Mouse (Mus musculus): ENCODE measurements at regions not wholly inside any gene's neighbourhood (a gene's known extent, or its start where the extent isn't known, plus 50 kb on each side); places are given as distances from the start of the nearest gene placed in this dataset.

DNA sequence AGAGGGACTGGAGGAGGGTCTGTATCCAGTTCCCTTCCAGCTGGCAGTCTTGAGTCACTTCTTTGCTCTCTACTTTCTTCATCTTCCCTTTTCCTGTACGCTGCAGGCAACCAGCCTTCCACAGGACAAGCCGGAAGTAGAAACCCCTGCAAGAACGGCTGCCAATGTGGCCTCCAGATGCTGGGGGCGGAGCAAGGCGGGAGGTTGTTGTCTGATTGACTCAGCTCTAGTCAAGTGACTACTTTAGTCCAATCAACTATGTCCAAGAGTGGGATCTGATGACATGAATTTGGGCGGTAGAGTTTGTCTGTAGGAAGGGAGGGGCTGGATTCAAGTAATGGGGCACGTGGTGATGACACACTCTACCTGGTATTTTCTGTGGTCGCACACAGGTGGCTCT, 156.1 kb upstream of the Irx6 start:
- in situ Hi-C loops (cut with MboI, MseI), result no loop called here

DNA sequence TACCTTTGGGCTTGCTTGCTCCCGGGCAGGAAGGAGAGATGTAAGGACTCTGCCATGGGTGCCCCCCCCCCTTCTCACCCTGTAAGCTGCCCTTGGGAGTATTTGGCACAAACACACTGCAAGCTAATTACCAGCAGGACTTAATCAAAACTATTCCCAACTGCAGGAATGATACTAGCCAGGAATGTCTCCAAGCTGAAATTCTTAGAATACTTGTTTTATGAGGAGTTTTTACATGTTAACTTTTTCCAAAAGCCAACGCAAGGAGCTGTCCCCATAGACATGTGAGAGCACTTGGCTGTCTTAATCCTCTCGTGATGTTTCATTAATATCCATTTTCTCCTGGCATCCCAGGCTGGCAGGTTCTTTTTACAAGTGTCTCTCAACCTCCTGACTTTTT, 155.6 kb upstream of the Irx6 start:
- in situ Hi-C loops (cut with MboI, MseI), result no loop called here

DNA sequence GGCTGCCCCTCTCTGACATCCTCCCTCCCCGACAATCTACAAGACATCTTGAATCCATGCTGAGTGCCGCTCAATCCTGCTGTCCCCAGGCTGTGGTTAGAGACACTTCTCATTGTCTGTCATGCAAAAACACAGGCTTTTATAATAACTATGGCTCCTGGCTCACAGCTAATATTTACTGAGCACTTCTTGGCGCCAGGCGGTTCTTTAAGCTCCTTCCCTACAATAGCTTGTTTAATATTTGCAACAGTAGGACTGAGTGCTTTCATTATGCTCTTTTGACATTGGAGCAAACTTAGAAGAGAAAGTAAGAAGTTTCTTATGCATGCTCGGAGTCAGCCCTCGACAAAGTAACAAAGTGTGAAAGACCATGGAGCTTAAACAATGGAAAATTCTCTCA, 151.6 kb upstream of the Irx6 start:
- in situ Hi-C loops (cut with MboI, MseI), result no loop called here

DNA sequence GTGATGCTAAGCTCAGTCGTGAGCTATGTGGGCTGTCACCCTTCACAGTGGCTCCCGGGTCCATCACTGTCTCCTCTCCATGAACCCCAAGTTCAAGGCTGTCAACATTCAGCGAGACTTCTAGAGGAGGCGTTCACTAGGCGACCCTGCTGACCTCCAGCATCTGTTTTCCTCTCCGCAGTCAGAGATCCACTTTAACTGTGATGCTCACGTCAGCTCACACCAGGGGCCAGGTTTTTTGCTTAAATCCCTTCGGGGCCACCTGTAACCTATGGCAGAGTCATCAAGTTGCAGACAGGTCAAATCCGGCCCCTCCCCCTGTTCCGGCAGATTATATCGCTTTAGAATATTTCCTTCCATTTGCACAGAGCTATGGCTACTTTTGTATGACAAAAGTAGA, 144.3 kb upstream of the Irx6 start:
- in situ Hi-C loops (cut with MboI, MseI), result no loop called here

DNA sequence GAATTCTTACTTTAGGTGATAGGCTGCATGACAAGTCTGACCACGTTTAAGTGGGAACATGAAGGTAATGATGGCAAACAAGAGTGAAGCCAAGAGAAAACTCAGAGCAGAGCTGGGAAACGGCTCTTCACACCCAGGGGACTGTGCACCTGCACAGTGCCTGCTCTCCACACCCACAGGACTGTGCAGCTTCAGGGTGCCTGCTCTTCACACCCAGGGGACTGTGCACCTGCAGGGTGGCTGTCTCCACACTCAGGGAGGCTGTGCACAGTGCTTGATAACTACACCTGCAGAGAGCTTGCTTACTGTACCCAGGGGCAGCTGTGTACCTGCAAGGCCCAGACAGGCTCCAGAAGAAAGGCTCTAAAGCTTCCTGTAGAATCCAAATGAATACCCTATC, 133.5 kb upstream of the Irx6 start:
- in situ Hi-C loops (cut with MboI, MseI), result no loop called here

DNA sequence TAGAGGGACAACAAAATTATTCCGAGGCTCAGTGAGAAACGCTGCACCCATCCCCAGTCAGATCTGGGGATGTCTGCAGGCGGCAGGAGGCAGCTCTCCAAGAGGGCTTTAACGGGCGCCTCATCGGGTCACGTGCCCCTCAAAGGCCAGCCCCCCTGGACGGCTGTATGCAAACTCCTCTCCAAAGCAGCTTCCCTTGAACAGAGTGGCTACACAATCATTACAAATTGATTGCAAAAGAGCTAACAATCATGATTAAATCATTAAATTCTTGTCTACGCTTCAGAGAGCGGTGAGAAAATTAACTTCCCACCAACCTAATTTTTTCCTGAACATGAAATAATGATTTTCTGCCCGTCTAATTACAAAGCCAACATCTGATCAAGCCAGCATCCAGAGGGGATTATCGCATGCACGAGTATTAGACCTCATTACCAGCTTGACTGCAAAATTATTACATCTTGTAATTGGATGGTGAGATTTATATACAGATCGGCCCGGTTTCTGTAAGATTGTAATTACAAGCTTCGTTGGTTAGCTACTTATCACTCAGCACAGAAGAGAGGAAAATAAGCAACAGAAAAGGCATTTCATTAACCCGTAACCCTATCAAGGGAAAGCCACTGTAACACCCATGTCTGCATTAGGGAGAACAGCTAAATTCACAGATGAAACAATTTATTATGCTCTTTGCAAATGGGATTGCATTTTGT, 128.6 kb upstream of the Irx6 start:
- in situ Hi-C loops (cut with MboI, MseI), result no loop called here

DNA sequence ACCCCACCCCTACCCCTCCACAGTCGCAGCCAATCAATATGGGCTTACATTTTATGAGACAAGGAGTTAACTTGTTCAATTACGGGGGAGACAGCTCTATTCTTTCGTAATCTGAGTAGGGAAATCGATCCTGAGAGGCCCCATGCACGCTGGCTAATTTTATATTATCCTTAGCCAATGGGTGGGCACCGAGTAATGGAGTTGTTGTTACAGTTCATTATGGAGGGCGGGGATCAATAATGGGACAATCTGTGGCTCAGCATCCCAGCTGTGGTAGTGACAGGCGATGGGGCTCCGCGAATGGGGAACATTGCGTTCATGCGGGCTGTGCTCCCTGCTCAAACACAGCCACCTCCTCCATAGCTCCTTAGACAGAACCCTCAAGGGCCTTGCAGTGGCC, 118.9 kb upstream of the Irx6 start:
- in situ Hi-C loops (cut with MboI, MseI), result loop anchor here in 1 of 2 experiments (10.0 kb wide), 1 partner anchor 1390 kb away; no protein-coding TSS in a partner anchor

DNA sequence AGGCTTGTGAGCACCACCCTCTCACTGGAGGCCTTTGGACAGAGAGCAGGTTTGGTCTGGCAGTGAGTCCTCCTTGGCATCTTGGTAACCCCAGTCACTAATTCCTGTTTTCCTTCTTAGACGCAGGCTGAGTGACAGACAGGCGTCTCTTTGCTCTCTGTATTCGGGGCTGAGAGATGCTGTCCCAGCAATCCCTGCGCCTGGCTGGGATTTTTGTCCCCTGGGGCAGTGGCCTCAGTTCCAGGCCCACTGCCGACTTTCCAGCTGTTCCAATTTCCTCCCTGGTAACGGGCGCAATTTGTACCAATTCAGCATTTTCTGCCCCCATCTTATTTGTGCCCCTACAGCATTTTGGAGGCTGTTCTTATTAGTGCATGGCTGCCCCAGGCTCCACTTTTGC, 118.5 kb upstream of the Irx6 start:
- in situ Hi-C loops (cut with MboI, MseI), result loop anchor here in 1 of 2 experiments (10.0 kb wide), 1 partner anchor 1391 kb away; no protein-coding TSS in a partner anchor

DNA sequence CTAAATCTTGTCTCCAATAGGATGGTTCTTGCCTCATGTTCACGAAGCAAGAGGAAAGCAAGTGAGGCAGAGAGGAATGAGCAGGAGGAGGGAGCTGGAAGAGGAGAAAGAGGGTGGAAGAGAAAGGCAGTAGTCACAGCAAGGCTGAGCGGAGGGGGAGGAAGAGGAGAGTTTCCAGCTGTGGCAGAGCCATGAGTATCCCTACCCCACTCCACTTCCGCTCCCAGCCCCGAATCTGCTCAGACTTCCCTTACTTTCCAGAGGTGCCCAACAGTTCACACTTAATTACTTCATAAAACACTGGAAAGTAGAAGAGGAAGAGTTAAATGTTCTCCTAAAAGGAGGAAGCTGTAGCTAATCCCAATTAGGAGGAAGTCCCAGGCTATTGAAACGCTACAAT, 111.6 kb upstream of the Irx6 start:
- in situ Hi-C loops (cut with MboI, MseI), result no loop called here

DNA sequence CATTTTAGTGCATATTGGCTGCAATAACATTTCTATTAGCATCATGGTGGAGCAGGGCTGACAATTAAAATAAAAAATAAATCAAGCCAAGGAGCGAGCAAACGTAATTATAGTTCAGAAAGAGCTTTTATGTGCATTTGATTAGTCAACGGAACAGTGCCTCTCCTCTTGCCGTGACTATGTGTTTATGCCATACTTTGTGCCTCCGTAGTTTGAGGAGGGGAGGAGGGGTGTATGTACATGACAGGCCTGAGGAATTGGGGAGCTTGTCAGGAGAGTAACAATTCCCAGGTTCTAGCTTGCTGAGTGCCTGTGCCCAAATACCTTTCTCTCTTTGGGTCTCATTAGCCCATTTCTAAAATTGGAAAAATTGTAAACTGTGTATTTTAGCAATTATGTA, 111.1 kb upstream of the Irx6 start:
- in situ Hi-C loops (cut with MboI, MseI), result no loop called here

DNA sequence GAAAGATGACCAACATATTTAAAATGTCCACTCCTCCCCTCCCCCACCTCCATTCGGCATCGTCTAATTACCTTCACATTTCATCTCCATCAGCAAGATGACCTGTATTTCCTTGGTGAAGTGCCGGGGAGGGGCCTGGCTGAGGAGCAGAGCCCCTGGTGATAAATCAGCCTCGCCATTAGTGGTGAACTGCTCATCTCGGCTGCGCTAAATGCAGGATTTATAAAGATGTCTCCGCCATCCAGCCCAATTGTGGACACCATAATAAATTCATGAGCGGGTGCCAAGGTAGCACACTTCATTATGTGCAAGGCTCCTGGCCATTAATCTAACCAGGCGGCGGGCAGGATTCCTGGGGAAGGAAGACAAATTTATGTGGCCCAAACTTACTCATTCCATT, 104.4 kb upstream of the Irx6 start:
- in situ Hi-C loops (cut with MboI, MseI), result no loop called here

DNA sequence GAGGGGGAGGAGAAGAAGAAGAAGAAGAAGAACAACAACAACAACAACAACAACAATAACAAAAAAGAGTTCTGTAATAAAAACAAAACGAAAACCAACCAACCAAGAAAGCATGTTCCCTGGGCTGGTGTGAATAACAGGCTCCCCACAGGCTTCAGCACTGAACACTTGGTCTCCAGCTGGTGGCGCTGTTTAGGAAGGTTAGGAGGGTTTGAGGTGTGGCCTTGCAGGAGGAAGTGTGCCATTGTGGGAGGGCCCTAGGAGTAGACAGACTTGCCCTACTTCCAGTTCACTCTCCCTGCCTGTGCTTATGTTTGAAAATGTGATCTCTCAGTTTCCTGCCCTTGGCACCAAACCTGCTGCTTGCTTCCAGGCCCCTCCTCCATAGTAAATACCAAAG, 94.6 kb upstream of the Irx6 start:
- in situ Hi-C loops (cut with MboI, MseI), result no loop called here

DNA sequence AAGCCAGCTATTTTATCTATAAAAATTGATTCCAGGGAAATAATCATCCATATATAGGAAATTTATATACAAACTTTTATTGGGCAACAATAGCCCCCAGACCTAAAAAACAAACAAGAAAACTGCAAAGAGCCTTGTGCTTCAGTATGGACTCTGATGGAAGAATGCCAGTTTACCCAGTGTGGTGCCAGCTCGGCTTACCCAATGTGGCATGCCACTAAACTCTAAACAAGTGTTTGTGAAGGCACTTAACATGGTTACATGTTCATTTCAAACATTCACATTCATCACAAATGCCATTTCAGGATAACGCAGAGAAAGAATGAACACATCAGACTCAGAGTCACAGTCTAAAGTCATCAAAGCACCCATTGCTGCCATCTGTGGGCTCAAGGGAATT, 93.0 kb upstream of the Irx6 start:
- in situ Hi-C loops (cut with MboI, MseI), result no loop called here

DNA sequence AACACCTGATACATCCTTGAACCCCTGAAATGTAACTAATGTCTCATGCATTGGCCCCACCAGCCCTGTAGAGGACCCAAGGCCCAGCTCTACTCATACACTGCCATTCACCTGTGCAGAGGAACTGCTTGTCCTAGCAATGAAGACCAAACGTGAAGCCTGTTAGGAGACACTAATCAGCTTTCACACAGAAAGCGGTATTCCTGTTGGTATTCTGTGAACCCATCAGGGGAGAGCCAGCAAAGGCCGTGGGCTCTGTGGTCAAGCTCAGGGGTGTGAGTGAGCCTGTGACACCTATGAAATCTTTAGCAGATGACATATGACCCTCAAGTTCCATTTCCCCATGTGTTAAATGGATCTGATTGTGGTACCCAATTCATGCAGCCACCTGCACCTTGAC, 73.3 kb upstream of the Irx6 start:
- in situ Hi-C loops (cut with MboI, MseI), result no loop called here

DNA sequence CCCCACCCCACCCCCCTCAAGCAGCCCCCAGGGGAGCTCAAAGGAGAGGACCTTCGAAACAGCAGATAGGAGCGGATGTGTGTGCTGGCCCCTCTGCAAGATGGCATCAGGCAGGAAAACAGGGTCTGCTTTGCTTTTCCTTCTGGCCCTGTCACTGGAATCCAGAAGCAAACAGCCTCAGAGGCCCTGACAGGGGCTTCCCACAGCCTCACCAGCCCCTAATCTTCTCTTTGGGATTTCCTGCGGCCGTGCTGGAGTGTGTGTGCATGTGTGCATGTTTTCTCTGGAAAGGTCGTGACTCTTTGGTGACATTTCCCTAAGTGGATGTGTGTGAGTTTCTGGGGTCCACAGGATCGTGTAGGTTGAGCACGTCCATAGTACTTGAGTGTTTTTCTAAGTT, 71.1 kb upstream of the Irx6 start:
- in situ Hi-C loops (cut with MboI, MseI), result no loop called here

DNA sequence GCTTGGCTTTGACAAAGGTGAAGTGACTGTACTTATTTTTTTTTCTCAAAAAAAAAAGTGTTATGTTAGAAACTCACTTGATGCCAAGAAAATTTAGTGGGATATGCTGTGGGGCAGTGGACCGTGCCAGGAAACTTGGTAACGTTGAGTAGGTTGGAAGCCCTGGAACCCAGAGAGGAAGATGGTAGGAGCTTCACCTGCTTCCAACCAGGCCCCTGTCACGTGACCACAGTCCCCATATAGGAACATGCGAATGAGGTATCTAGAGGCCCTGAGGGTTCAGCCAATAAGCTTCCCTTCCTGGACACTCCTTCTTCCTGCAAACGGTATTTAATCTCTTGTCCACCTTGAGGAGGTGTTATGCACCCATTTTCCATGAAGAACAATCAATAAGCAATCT, 68.5 kb upstream of the Irx6 start:
- in situ Hi-C loops (cut with MboI, MseI), result no loop called here

DNA sequence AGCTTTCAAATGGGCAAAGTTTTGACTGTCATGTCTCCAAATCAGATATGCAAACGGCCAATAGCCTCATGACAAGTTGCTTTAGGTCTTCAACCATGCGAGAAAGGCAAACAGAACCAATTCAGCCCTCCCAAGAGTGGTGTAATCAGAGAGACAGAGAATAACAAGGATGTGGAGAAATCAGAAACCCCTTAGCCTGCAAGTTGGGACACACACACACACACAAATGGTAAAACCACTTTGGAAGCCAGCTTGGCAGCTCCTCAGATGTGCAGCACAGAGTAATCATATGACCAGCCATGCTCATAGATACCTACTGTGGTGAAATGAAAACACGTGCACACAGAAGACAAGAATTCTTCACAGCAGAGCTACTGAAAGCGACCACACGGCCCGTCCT, 66.5 kb upstream of the Irx6 start:
- in situ Hi-C loops (cut with MboI, MseI), result no loop called here

DNA sequence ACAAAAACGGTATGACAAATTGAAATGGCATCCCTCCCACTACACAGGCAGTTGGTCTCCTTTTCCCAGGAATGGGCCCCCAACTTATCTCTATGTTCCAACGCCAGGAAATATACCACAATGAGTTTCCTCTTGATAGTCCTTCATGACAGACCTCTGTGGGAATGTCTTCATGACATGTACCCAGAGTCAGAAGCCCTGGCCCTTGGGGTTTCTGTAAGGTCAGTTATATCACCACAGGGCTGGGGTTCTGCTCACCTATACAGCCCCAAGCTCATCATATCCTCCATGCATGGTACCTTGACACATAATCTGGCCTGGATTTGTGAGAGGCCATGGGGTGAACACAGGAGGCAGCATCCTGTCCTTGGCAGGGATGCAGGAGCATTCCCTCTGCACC, 64.2 kb upstream of the Irx6 start:
- in situ Hi-C loops (cut with MboI, MseI), result loop anchor here in 1 of 2 experiments (10.0 kb wide), 1 partner anchor 775 kb away; no protein-coding TSS in a partner anchor

DNA sequence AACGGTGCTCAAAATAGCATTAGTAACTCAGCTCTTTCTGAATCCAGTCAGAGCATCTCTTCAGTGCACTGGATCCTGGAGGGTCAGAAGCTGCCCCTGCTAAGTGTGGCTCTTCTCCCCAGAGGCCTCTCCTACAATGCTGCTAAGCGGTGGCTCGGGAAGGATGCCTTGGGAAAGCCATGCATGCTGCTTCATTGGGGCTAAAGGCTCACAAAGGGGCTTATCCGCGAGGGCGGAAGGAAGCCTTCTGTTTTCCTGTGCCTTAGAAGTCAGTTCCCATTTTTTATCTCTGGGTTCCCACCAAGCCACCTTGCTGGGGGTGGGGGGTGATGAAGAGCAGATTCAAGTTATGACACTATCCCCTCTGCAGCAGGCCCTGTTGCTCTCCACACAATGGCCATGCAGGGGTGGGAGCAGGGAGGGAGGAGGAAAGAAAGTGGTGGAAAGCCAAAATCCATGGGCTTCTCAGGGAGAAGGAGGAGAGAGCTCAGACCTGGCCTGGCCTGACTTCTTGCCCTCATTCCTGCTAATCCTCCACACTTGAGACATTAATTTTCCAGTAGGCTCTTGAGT, 63.5 kb upstream of the Irx6 start:
- in situ Hi-C loops (cut with MboI, MseI), result loop anchor here in 1 of 2 experiments (10.0 kb wide), 1 partner anchor 776 kb away; no protein-coding TSS in a partner anchor

DNA sequence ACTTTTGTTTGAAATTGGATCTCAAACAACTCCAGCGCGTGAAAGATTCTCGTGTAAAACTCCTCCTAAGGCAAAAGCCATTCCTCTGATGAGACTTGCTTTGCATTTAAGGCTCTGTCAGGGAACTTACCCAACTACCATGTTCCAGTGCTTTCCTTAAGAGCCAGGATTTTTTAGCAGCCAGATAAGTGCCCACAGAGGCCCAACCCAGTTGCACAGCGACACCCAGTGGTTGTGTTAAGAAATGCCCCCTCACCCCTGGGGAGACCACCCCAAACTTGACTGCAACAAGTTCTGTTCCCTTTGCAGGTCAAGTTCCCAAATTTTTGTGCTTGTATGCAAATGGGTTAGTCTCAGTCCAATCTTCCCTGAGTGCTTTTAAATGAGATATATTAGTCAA, 60.6 kb upstream of the Irx6 start:
- in situ Hi-C loops (cut with MboI, MseI), result loop anchor here in 1 of 2 experiments (10.0 kb wide), 1 partner anchor 779 kb away; no protein-coding TSS in a partner anchor

DNA sequence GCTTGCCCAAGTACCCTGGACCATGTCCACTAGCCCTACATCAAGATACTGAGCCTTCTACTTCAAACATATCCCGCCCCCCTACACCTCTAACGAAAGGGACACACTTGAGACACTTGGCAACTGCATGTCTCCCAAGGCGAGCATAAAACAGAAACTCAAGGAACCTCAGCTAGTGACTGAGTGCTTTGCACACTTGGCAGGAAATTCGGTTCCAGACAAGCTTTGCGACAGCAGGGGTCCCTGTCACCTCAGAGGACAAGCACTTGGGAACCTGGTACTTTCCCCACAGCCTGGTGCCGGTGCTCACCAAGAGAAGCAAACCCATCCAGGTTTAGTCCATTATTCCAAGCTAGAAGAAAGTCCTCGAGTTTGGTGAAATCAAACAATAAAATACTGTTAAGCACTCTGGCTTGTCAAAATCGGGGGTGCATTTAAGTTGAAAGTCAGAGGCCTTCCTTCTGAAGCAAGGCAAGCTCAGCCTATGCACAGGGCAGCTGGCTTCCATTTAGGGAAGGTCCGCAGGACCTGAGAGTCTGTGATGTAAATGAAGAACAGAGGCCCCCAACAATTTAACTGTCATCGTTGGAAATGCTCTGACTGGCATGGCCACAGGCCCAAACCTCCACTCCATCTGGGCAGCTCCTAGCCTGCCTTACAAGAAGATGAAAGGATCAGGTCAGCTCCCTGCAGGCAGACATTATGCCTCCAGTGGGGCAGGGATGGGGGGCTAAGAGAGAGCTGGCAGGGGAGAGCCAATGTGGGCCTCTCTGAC, 57.6 kb upstream of the Irx6 start:
- in situ Hi-C loops (cut with MboI, MseI), result loop anchor here in 1 of 2 experiments (10.0 kb wide), 1 partner anchor 782 kb away; no protein-coding TSS in a partner anchor

DNA sequence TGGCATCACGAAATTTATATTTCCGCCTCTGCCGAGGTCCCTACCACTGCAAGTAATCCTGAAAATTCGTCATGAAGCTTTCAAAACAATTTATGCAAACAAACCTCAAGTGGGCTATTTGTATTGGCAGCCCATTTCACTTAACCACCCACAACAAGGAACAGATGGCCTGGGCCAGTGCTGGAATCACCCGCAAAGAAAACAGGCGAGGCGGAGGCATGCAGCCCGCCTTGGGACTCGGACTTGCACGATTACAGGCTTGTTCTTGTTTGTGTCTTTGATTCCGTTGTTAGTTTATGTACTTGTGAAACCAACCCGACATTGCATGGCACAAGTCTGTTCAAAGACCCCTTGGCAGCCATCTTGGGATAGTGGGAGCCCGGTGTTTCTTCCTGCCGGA, 55.8 kb upstream of the Irx6 start:
- in situ Hi-C loops (cut with MboI, MseI), result loop anchor here in 1 of 2 experiments (10.0 kb wide), 1 partner anchor 783 kb away; no protein-coding TSS in a partner anchor
